Mouse (Mus musculus) intestine, embryonic 14.5 days (tissue): ENCODE measurements around the gene Adamtsl1. TPM values are rescaled to one million over a fixed set of nuclear protein-coding genes. Genes with fewer than 3 reads are reported as not detected.
A peak's percentile ranks its signal among the peaks of the same experiment; 100 is the strongest.

ENCODE experiments used
- ATAC-seq: fragments of 200-750 bp; cut with Nextera tagmentation; replicated peaks from 2 replicates; pipeline ENCODE4 v1.8.0; 2017; ENCODE audit warnings: low read depth, moderate number of reproducible peaks, moderate TSS enrichment, moderate library complexity; ENCODE audit not compliant: low FRiP score, low TSS enrichment
- DNase-seq: peaks from one replicate; pipeline ENCODE4 v3.0.0-alpha.2; 2018; ENCODE audit warnings: low spot score
- H3K27ac ChIP-seq: fragments of 300-500 bp; sonication (generic); 2 replicates; pipeline ENCODE4 v1.5.1; 2014; ENCODE audit warnings: low read depth, mild to moderate bottlenecking, control low read depth
- H3K27me3 ChIP-seq: fragments of 300-500 bp; sonication (generic); replicated peaks from 2 replicates; pipeline ENCODE4 v1.6.1; 2014; ENCODE audit warnings: low read length, control low read depth; ENCODE audit not compliant: control insufficient read depth, insufficient read depth
- H3K36me3 ChIP-seq: fragments of 300-500 bp; sonication (generic); 2 replicates; pipeline ENCODE4 v1.6.1; 2014; ENCODE audit warnings: low read length, control low read depth; ENCODE audit not compliant: control insufficient read depth, insufficient read depth
- H3K4me1 ChIP-seq: fragments of 300-500 bp; sonication (generic); replicated peaks from 2 replicates; pipeline ENCODE4 v1.6.1; 2014; ENCODE audit warnings: low read length, control low read depth, mixed read lengths; ENCODE audit not compliant: control insufficient read depth, insufficient read depth
- H3K4me2 ChIP-seq: fragments of 300-500 bp; sonication (generic); 2 replicates; pipeline ENCODE4 v1.6.1; 2014; ENCODE audit warnings: low read length
- H3K4me3 ChIP-seq: fragments of 300-500 bp; sonication (generic); 2 replicates; pipeline ENCODE4 v1.5.1; 2014; ENCODE audit warnings: low read depth, low read length, control low read depth, mixed read lengths
- H3K9ac ChIP-seq: fragments of 300-500 bp; sonication (generic); 2 replicates; pipeline ENCODE4 v1.6.1; 2014; ENCODE audit warnings: mild to moderate bottlenecking, low read length
- H3K9me3 ChIP-seq: fragments of 300-500 bp; sonication (generic); 2 replicates; pipeline ENCODE4 v1.6.1; 2016; ENCODE audit warnings: low read length, control low read depth; ENCODE audit not compliant: control insufficient read depth
- WGBS: fragments of 180-500 bp; shearing (Covaris S2); extraction: QIAGEN DNeasy Blood & Tissue Kit; methylation state at CpG from one replicate; pipeline ENCODE4 v1.1.7; 2014; 5-methylcytosine and 5-hydroxymethylcytosine counted together
- polyA plus RNA-seq: library from polyadenylated mRNA; unstranded; fragments of >200 nt; fragmentation: Nextera tagmentation; extraction: Ambion mirVana; gene quantifications from 2 replicates; pipeline ENCODE4 v1.2.1, GENCODE M21; 2014

Gene Adamtsl1
- polyA plus RNA-seq, 1 experiment from 2014 or later, result 12.4 TPM

DNA sequence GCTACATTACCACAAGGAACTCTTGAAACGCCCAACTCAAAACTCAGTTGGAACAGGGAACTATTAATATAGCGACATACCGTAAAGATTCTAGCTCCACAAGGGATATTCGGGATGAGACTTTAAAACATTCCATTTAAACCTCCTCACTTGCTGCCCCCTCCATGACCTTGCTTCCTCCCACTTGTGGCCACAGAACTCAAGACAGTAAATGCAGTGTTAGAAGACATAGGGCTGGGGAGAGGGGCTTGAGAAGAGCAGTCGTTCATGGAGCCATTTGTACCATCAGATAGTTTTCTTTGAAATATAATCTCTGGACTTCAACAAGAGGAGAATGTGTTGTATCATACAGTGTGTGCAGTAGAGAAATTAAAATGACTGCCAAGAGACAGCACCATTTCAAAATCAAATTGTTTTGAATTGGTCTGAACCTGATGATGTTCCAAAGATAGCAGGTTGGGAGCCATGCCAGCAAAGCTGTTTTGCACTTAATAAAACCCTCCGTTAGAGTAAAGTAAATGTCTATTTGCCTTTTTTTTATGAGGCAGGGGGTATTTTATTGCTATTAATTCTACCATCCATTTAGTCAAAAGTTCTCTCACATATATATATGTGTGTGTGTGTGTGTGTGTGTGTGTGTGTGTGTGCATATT is 759.9 kb downstream of the Adamtsl1 start:
- Histone ChIP-seq H3K9ac (no peak overlapping the region), H3K9me3 (no peaks in the 10 kb centered on the region), H3K4me3 (no peak overlapping the region), H3K27ac (peak overlapping the region; percentile 47; the same call in 1 of the 2 replicates), H3K4me1 (peaks cover 17% of the 10 kb centered on the region), H3K27me3 (no peaks in the 10 kb centered on the region), H3K36me3 (no peaks in the 10 kb centered on the region), H3K4me2 (no peak overlapping the region)
- no peak for ATAC-seq
- DNase-seq, result no peak
- WGBS, result 36% methylated on average over 6 of the region's 6 CpGs

DNA sequence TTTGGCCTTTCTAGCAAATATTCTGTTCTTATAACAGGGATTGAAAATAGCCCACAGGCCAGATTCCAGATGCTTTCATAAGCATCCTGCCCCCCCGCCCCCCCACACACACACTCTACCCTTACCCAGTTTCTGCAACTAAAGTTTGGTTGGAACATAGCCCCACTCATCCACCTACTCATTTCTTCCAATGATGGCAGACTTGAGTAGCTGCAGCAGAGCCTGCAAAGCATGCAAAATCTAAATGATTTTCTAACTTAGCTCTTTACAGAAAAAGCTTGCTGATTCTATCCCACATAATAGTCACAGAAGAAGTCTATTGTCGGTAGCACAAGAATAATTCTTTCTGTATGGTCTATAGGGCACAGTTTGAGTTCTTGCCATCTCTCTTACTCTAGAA is 760.7 kb downstream of the Adamtsl1 start:
- 71% methylated on average over 2 of the region's 2 CpGs for WGBS

DNA sequence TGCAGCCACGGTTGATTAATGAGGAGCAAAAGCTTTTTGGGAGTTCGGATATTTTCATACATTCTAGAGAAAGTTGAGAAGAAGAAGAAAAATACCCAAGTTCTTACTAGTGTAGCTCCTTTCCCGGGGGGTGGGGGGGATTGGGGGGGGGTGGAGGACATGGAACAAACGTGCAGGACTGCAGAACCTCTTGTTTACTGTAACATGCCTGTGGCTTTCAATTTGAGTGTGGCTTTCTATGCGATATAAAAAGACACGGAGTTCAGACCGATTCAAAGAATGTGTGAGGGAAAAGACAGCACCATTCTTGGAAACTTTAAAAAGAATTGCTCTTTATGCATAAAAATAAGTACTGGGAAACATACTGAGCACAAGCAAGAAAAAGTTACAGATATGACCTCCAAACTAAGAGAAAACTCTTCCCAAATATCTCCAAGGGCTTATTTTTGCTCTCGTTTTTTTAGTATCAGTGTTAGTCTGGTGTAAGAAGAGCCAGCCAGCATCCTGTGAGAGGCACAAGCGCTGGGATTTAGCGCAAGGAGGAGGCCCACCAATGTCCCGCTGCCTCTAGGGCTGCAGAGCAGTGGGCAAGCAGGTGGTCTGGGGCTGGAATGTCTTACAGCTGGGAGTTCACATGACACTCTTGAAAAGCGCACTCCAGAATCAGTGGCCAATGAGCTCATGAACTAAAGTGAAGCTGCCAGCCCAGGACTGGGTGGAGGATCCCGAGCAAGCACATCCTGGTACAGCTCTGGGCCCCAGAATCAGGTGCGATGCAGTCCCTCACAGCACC is 762.2 kb downstream of the Adamtsl1 start:
- Histone ChIP-seq H3K4me3 (no peak overlapping the region), H3K4me1 (peaks cover 17% of the 10 kb centered on the region), H3K27ac (peak overlapping the region; percentile 2; the same call in 1 of the 2 replicates), H3K27me3 (no peaks in the 10 kb centered on the region), H3K36me3 (no peaks in the 10 kb centered on the region), H3K9ac (no peak overlapping the region), H3K9me3 (no peaks in the 10 kb centered on the region), H3K4me2 (no peak overlapping the region)
- WGBS, result 58% methylated on average over 14 of the region's 14 CpGs
- ATAC-seq, result no peak
- DNase-seq, result no peak

More for the DNA sequence above, 760.7 kb downstream of the Adamtsl1 start:
- Histone ChIP-seq H3K36me3 (no peaks in the 10 kb centered on the region), H3K4me3 (no peak overlapping the region), H3K9me3 (no peaks in the 10 kb centered on the region), H3K27ac (no peak overlapping the region), H3K9ac (no peak overlapping the region), H3K27me3 (no peaks in the 10 kb centered on the region), H3K4me2 (no peak overlapping the region), H3K4me1 (peaks cover 17% of the 10 kb centered on the region)
- DNase-seq (no peak), ATAC-seq (no peak)

DNA sequence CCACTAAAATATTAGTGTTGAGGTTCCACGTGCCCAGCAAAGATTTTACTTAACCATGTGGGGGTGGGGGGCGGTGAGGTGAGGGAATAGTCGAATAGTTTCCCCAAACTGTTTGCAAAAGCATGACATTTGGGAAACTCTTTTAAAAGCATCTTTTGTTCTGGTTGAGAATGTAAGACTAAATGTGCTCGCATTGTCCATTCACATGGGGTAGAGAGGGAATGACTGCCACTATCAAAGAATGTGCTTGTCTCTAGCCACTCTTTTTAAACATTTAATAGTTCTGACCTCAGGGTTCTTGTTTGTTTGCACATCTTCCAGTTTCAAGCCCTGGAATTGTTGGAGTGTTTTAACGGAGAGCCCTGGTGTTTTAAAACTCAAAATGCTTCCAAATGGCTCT is 764.6 kb downstream of the Adamtsl1 start:
- DNase-seq (no peak), ATAC-seq (no peak)
- Histone ChIP-seq H3K27ac (no peak overlapping the region), H3K9ac (no peak overlapping the region), H3K4me3 (no peak overlapping the region), H3K36me3 (no peaks in the 10 kb centered on the region), H3K4me2 (no peak overlapping the region), H3K4me1 (peaks cover 17% of the 10 kb centered on the region), H3K27me3 (no peaks in the 10 kb centered on the region), H3K9me3 (no peaks in the 10 kb centered on the region)
- WGBS, result 31% methylated on average over 5 of the region's 5 CpGs

DNA sequence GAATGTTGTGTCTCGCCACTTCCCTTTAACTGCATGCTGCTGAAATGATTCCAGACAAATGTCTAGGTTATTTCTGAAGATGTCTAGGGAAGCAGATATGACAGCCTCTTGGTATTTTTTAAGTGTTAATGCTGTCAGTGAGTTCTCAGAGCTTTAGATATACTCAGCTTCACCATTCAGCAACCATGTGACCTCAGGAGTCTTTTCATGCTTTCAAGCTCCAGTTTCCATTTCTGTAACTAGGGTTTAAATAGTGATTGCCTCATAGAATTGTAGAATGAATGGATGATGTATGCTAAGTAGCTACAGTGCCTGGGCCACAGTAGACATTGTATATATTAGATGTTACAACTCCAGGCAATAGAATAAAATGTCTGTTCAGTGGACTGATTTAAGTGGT is 772.6 kb downstream of the Adamtsl1 start:
- H3K4me3 ChIP-seq, result no peak overlapping the region
- ATAC-seq (no peak), DNase-seq (no peak)
- H3K27ac ChIP-seq, result no peak overlapping the region
- H3K9me3 ChIP-seq, result no peaks in the 10 kb centered on the region
- no peak overlapping the region for H3K4me2 ChIP-seq
- H3K4me1 ChIP-seq, result no peaks in the 10 kb centered on the region
- no peaks in the 10 kb centered on the region for H3K36me3 ChIP-seq
- H3K9ac ChIP-seq, result no peak overlapping the region
- 76% methylated on average over 1 of the region's 1 CpGs for WGBS
- no peaks in the 10 kb centered on the region for H3K27me3 ChIP-seq

DNA sequence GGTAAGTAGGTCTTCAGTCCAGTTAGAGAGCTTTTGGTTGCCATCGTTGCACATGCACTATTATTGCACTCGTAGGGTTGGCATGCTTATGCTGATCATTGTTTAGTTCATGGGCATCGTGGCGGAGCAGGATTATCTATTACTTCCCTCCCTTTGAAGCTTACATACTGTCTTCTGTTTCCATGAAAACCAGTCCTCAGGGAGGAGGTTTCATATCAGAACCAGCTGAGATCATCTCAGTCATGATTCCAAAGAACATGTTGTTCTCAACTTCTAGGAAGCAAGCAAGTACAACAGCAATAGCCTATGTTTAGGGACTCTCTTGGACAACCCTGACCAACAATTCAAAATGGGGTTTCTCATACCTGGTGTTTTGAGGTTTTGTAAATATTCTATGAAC is 774.3 kb downstream of the Adamtsl1 start:
- DNase-seq, result no peak
- no peak overlapping the region for H3K4me3 ChIP-seq
- H3K4me2 ChIP-seq, result no peak overlapping the region
- H3K4me1 ChIP-seq, result no peaks in the 10 kb centered on the region
- no peaks in the 10 kb centered on the region for H3K36me3 ChIP-seq
- H3K27ac ChIP-seq, result no peak overlapping the region
- 93% methylated on average over 4 of the region's 4 CpGs for WGBS
- no peaks in the 10 kb centered on the region for H3K9me3 ChIP-seq
- no peak overlapping the region for H3K9ac ChIP-seq
- no peaks in the 10 kb centered on the region for H3K27me3 ChIP-seq
- ATAC-seq, result no peak

DNA sequence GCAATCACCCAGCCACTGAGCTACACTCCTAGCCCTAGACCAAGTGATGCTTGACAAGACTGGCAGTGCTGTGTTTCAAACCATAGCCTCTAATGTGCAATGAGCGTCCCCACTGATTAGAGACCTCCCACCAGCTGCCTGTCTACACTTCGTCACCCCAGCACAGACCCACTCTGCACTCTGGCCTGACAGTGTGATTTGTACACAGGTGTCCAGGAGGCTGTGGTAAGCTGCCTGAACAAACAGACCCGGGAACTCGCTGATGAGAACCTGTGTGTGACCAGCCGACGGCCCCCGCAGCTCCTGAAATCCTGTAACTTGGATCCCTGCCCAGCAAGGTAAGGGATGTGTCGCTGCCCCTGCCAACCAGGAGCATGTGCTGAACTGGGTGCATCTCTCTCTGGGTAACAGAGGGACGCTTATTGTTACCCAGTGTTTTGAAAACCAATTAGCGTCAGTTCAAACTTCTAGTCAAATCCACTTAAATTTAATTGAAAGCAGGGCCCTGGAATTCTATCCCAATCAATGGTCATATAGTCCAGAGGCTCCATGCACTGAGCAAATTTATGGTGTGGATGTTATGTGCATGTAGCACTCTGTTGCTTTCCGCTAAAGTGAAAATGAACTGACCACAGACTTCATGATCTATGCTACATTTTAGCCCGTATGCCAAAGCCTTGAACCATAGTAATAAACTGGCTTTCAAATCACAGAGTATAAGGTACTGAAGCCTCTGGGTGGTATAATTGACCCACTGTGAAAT is 775.7 kb downstream of the Adamtsl1 start:
- ATAC-seq (no peak), DNase-seq (no peak)
- Histone ChIP-seq H3K9ac (no peak overlapping the region), H3K27ac (no peak overlapping the region), H3K9me3 (no peaks in the 10 kb centered on the region), H3K4me3 (no peak overlapping the region), H3K36me3 (no peaks in the 10 kb centered on the region), H3K4me2 (no peak overlapping the region), H3K4me1 (no peaks in the 10 kb centered on the region), H3K27me3 (no peaks in the 10 kb centered on the region)
- 68% methylated on average over 12 of the region's 12 CpGs for WGBS

DNA sequence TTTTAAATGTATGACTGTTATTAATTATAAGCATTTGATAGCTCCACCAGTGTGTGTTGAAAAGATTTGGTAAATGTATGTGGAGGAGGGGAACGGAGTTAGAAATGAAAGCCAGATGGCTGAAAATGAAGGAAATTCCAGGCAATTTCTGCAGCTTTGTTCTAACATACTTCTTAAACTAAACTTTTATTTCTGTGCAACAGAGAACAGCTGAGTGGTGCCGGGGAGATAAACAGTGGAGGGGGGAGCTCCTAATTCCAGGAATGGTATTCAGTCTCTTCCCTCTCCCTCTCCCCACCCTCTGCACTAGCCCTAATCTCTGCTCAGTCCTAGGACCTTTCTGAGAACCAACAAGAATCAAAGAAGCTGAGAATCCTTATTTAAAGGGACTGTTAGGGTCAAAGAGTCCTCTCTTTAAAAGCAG is 780.9 kb downstream of the Adamtsl1 start:
- 36% methylated on average over 2 of the region's 2 CpGs for WGBS
- DNase-seq, result peak; percentile 58
- H3K9me3 ChIP-seq, result no peaks in the 10 kb centered on the region
- no peak overlapping the region for H3K4me2 ChIP-seq
- peak overlapping the region; percentile 58 for H3K27ac ChIP-seq
- H3K4me1 ChIP-seq, result peaks cover 12% of the 10 kb centered on the region; the same call in 1 of the 2 replicates
- H3K36me3 ChIP-seq, result no peaks in the 10 kb centered on the region
- no peaks in the 10 kb centered on the region for H3K27me3 ChIP-seq
- ATAC-seq, result peak; percentile 70; the same call in 1 of the 2 replicates
- H3K9ac ChIP-seq, result no peak overlapping the region
- no peak overlapping the region for H3K4me3 ChIP-seq
